Mouse (Mus musculus) liver, embryonic 15.5 days (tissue): ENCODE measurements around the gene Diaph2. TPM values are rescaled to one million over a fixed set of nuclear protein-coding genes. Genes with fewer than 3 reads are reported as not detected.

Experiments used
- ATAC-seq: fragments of 200-750 bp; cut with Nextera tagmentation; 2 replicates; pipeline ENCODE4 v1.8.0; 2017; ENCODE audit warnings: moderate number of reproducible peaks, mild to moderate bottlenecking, moderate library complexity; ENCODE audit not compliant: insufficient read depth
- H3K27ac ChIP-seq: fragments of 300-500 bp; sonication (generic); replicated peaks from 2 replicates; pipeline ENCODE4 v1.5.1; 2015; ENCODE audit warnings: mild to moderate bottlenecking, inconsistent platforms
- H3K27me3 ChIP-seq: fragments of 300-500 bp; sonication (generic); 2 replicates; pipeline ENCODE4 v1.6.1; 2015; ENCODE audit warnings: mild to moderate bottlenecking, inconsistent platforms
- H3K36me3 ChIP-seq: fragments of 300-500 bp; sonication (generic); replicated peaks from 2 replicates; pipeline ENCODE4 v1.6.1; 2015; ENCODE audit warnings: moderate library complexity, mild to moderate bottlenecking, inconsistent platforms
- H3K4me1 ChIP-seq: fragments of 300-500 bp; sonication (generic); replicated peaks from 2 replicates; pipeline ENCODE4 v1.6.1; 2015; ENCODE audit warnings: inconsistent platforms
- H3K4me2 ChIP-seq: fragments of 300-500 bp; sonication (generic); 2 replicates; pipeline ENCODE4 v1.6.1; 2015; ENCODE audit warnings: moderate library complexity, mild to moderate bottlenecking, inconsistent platforms
- H3K4me3 ChIP-seq: fragments of 300-500 bp; sonication (generic); replicated peaks from 2 replicates; pipeline ENCODE4 v1.5.1; 2015; ENCODE audit warnings: mild to moderate bottlenecking, inconsistent platforms
- H3K9ac ChIP-seq: fragments of 300-500 bp; sonication (generic); 2 replicates; pipeline ENCODE4 v1.6.1; 2015; ENCODE audit warnings: moderate library complexity, mild to moderate bottlenecking, inconsistent platforms
- H3K9me3 ChIP-seq: fragments of 300-500 bp; sonication (generic); replicated peaks from 2 replicates; pipeline ENCODE4 v1.6.1; 2016; ENCODE audit warnings: inconsistent platforms
- WGBS: fragments of 180-500 bp; shearing (Covaris S2); methylation state at CpG from one replicate; pipeline ENCODE4 v1.1.7; 2015; ENCODE audit warnings: mixed read lengths; ENCODE audit not compliant: insufficient replicate concordance; 5-methylcytosine and 5-hydroxymethylcytosine counted together
- polyA plus RNA-seq: library from polyadenylated mRNA; unstranded; fragments of >200 nt; fragmentation: Nextera tagmentation; extraction: Ambion mirVana; gene quantifications from 2 replicates; pipeline ENCODE4 v1.2.1, GENCODE M21; 2015

Gene Diaph2
- polyA plus RNA-seq, 1 experiment from 2014 or later: 1.5 TPM

- no peak for ATAC-seq
- H3K4me1 ChIP-seq: no peaks in the 10 kb centered on the region
- H3K27ac ChIP-seq: no peak overlapping the region
- H3K4me2 ChIP-seq: no peak overlapping the region
- H3K36me3 ChIP-seq: no peaks in the 10 kb centered on the region
- 47% methylated on average over 2 of the region's 2 CpGs for WGBS
- H3K9me3 ChIP-seq: no peaks in the 10 kb centered on the region
- no peaks in the 10 kb centered on the region for H3K27me3 ChIP-seq
- H3K9ac ChIP-seq: no peak overlapping the region
- H3K4me3 ChIP-seq: no peak overlapping the region
Observed at GRCm38 (mm10) chrX:129831903-129832302, 82.4 kb downstream of the Diaph2 start.

DNA sequence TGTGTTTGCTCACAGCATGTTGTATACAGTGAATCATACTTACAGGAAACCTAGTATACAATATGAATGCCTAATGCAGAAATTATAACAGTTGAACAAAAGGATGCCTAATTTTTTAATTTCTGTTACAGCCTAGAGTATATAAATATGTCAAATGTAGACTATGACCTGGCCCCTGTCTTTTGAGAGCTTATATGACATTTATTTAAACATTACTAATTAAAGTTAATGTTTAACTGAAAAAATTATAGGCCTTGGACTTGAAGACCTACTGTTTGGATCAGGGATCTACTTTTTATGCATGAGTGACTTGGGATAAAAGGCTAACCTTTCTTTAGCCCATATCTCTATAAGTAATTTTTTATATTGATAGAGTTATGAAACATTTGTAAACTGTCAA is 84.3 kb downstream of the Diaph2 start:
- H3K27me3 ChIP-seq: no peaks in the 10 kb centered on the region
- H3K9me3 ChIP-seq: no peaks in the 10 kb centered on the region
- no peak overlapping the region for H3K4me3 ChIP-seq
- no peak overlapping the region for H3K4me2 ChIP-seq
- H3K27ac ChIP-seq: no peak overlapping the region
- H3K9ac ChIP-seq: no peak overlapping the region
- no peak for ATAC-seq
- no peaks in the 10 kb centered on the region for H3K4me1 ChIP-seq
- H3K36me3 ChIP-seq: no peaks in the 10 kb centered on the region

- 14% methylated on average over 3 of the region's 3 CpGs for WGBS
- Histone ChIP-seq H3K9me3 (no peaks in the 10 kb centered on the region), H3K4me1 (no peaks in the 10 kb centered on the region), H3K9ac (no peak overlapping the region), H3K27me3 (no peaks in the 10 kb centered on the region), H3K4me3 (no peak overlapping the region), H3K27ac (no peak overlapping the region), H3K36me3 (no peaks in the 10 kb centered on the region), H3K4me2 (no peak overlapping the region)
- no peak for ATAC-seq
Observed at GRCm38 (mm10) chrX:129884465-129884864, 134.9 kb downstream of the Diaph2 start.

DNA sequence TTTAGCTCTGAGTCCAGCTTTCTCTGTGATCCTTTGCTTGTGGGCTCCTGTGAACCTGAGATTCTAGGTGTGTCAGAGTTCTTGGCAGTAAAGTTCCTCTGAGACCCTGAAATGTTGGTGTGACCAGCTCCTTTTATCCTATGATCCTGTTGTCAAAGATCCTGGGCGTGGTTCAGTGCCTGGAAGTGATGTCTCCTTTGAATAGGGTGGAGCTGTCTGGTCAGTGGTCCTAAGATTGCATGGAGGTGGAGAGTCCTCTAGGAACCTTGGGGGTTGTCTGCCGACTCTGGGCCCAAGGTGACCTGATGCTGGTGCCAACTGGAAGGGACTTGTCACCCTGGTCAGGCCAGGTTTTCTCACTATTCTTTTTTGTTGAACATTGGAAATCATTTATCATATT is 176.3 kb downstream of the Diaph2 start:
- Histone ChIP-seq H3K9ac (no peak overlapping the region), H3K27ac (no peak overlapping the region), H3K4me2 (no peak overlapping the region), H3K4me1 (no peaks in the 10 kb centered on the region), H3K27me3 (no peaks in the 10 kb centered on the region), H3K9me3 (no peaks in the 10 kb centered on the region), H3K4me3 (no peak overlapping the region), H3K36me3 (no peaks in the 10 kb centered on the region)
- no peak for ATAC-seq
- WGBS: 53% methylated on average over 2 of the region's 2 CpGs

DNA sequence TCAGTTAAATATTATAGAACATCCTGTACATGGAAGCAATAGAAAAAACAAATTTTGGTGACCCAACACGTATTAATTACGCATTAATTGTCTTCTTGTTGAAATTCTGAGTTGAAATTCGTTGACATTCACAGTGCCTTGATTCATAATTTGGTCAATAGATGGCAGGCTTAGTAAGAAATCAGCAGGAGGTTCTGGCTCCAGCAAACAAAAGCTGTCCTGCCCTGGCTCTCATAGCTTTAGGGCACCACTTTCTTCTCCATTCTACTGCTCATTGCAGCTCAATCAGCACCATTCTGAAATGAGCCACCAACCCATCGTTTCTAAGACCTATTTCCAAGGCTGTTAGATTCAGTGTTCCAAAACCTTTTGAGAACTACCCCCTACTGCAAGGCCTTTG is 225.3 kb downstream of the Diaph2 start:
- Histone ChIP-seq H3K27me3 (no peaks in the 10 kb centered on the region), H3K4me3 (no peak overlapping the region), H3K27ac (no peak overlapping the region), H3K4me2 (no peak overlapping the region), H3K9ac (no peak overlapping the region), H3K36me3 (no peaks in the 10 kb centered on the region), H3K4me1 (no peaks in the 10 kb centered on the region), H3K9me3 (no peaks in the 10 kb centered on the region)
- ATAC-seq: no peak
- WGBS: 52% methylated on average over 4 of the region's 4 CpGs

- Histone ChIP-seq H3K36me3 (no peaks in the 10 kb centered on the region), H3K4me1 (no peaks in the 10 kb centered on the region), H3K4me2 (no peak overlapping the region), H3K9me3 (no peaks in the 10 kb centered on the region), H3K4me3 (no peak overlapping the region), H3K27me3 (no peaks in the 10 kb centered on the region), H3K27ac (no peak overlapping the region), H3K9ac (no peak overlapping the region)
- ATAC-seq: no peak
Observed at GRCm38 (mm10) chrX:130008210-130008609, 258.7 kb downstream of the Diaph2 start.

GRCm38 (mm10) chrX:130019735-130020134 is 270.2 kb downstream of the Diaph2 start:
- no peak for ATAC-seq
- 57% methylated on average over 1 of the region's 1 CpGs for WGBS
- H3K4me2 ChIP-seq: no peak overlapping the region

DNA sequence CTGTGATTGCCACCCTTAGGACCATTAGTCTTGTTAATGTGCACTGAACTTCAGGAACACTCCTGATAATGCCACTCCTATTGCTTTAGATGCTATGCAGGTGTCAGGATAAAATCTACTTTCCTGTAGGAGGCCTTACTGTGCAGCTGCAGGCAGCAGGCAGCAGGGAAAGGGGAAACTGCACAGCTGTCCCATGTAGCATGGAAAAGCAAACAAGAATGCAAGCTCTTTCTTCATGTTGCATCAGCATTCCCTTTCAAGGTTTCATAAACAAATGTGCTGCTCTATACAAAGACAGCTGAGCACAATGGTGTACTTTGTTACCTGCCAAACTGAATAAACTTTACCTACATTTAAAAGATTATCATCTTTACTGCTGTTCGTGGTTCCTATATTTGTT is 295.0 kb downstream of the Diaph2 start:
- H3K27me3 ChIP-seq: no peaks in the 10 kb centered on the region
- H3K9me3 ChIP-seq: no peaks in the 10 kb centered on the region
- no peak overlapping the region for H3K4me2 ChIP-seq
- H3K4me1 ChIP-seq: no peaks in the 10 kb centered on the region
- no peaks in the 10 kb centered on the region for H3K36me3 ChIP-seq
- no peak overlapping the region for H3K27ac ChIP-seq
- no peak overlapping the region for H3K4me3 ChIP-seq
- 57% methylated on average over 1 of the region's 1 CpGs for WGBS
- ATAC-seq: no peak
- no peak overlapping the region for H3K9ac ChIP-seq

More at GRCm38 (mm10) chrX:130019735-130020134, 270.2 kb downstream of the Diaph2 start:
- no peak overlapping the region for H3K4me3 ChIP-seq
- H3K36me3 ChIP-seq: no peaks in the 10 kb centered on the region
- no peak overlapping the region for H3K9ac ChIP-seq
- no peaks in the 10 kb centered on the region for H3K9me3 ChIP-seq
- H3K27me3 ChIP-seq: no peaks in the 10 kb centered on the region
- no peak overlapping the region for H3K27ac ChIP-seq
- no peaks in the 10 kb centered on the region for H3K4me1 ChIP-seq

DNA sequence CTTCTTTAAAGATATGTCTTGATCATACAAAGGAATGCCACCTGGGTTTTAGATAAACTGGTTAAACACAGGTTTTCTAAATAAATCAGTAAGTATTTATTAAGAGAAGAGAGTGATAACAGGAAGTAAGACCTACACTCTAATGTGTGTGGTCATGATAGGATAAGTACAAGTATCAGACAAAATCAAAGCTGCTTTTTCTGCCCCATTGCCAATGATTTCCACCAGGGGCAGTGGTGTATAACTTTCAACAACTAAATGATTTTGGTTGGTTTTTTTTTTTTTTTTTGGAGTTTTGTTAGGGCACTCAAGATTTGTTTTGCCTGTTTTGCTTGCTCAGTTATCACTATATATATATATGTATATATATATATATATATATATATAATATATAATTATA is 399.7 kb downstream of the Diaph2 start:
- H3K27me3 ChIP-seq: no peaks in the 10 kb centered on the region
- H3K9me3 ChIP-seq: no peaks in the 10 kb centered on the region
- H3K36me3 ChIP-seq: no peaks in the 10 kb centered on the region
- no peak overlapping the region for H3K27ac ChIP-seq
- ATAC-seq: no peak
- no peaks in the 10 kb centered on the region for H3K4me1 ChIP-seq
- H3K4me3 ChIP-seq: no peak overlapping the region
- H3K9ac ChIP-seq: no peak overlapping the region
- H3K4me2 ChIP-seq: no peak overlapping the region

GRCm38 (mm10) chrX:130152164-130152563 is 402.6 kb downstream of the Diaph2 start:
- Histone ChIP-seq H3K9ac (no peak overlapping the region), H3K27ac (no peak overlapping the region), H3K9me3 (no peaks in the 10 kb centered on the region), H3K27me3 (no peaks in the 10 kb centered on the region), H3K4me2 (no peak overlapping the region), H3K36me3 (no peaks in the 10 kb centered on the region), H3K4me1 (no peaks in the 10 kb centered on the region), H3K4me3 (no peak overlapping the region)
- 64% methylated on average over 1 of the region's 1 CpGs for WGBS
- ATAC-seq: no peak

DNA sequence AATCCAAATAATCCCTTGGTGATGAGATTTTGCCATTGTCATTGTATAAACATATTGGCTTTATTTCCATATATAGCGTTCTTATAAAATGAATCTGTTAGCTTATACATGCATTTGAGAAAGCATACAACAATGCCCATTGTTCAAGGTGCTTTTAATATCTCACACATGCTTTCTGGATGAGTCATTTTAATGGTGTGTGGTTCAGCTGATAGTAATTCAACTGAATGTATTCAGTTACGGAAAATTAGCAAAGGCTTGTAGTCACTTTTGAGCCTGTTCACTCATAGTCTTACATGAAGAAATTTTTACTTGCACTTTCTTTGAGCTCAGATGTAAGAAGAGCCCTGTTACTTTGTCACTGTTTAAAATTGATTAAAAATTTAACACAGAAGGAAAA is 423.6 kb downstream of the Diaph2 start:
- H3K9ac ChIP-seq: no peak overlapping the region
- 60% methylated on average over 2 of the region's 2 CpGs for WGBS

DNA sequence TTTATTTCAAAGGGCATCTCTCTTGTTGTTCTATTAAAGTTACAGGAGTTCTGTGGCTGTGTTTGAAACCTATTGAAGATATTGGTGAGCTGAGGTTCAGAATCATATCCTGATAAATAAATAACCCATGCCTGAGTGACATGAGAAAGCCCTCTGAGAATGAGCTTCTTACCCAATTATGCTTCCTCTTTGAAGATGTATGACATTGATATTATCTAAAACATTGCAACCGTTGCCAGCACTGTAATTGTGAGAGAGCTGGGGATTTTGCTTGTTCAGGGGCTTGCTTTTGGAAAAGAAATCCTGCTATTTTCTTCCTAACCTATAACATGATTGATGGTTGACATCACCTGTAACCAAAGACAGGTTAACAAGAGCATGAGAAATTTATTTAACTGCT is 438.3 kb downstream of the Diaph2 start:
- no peaks in the 10 kb centered on the region for H3K27me3 ChIP-seq
- no peak overlapping the region for H3K4me2 ChIP-seq
- no peaks in the 10 kb centered on the region for H3K4me1 ChIP-seq
- H3K36me3 ChIP-seq: no peaks in the 10 kb centered on the region
- no peaks in the 10 kb centered on the region for H3K9me3 ChIP-seq
- WGBS: 12% methylated on average over 1 of the region's 1 CpGs
- no peak for ATAC-seq
- H3K4me3 ChIP-seq: no peak overlapping the region
- no peak overlapping the region for H3K27ac ChIP-seq
- H3K9ac ChIP-seq: no peak overlapping the region

More for the DNA sequence above, 423.6 kb downstream of the Diaph2 start:
- ATAC-seq: no peak
- Histone ChIP-seq H3K9me3 (no peaks in the 10 kb centered on the region), H3K27ac (no peak overlapping the region), H3K4me2 (no peak overlapping the region), H3K36me3 (no peaks in the 10 kb centered on the region), H3K4me1 (no peaks in the 10 kb centered on the region), H3K4me3 (no peak overlapping the region), H3K27me3 (no peaks in the 10 kb centered on the region)
